8 mouse cellular contexts compared by ENCODE assay signal in genomic region chr15:101146100-101146965, GRCm38 (mm10). TPM values are rescaled to one million over a fixed set of nuclear protein-coding genes. Genes with fewer than 3 reads are reported as not detected.
DNase-seq lines count a peak whose midpoint lies in the region; ATAC-seq and TF ChIP-seq lines count a peak whose summit lies in the region.

No protein-coding gene starts in this region.

- no peak overlapping the region for H3K4me3 ChIP-seq in forebrain, embryonic 13.5 days
- no peak overlapping the region for H3K4me3 ChIP-seq in forebrain, embryonic 14.5 days (ENCODE audit: low read depth, low read length)
- H3K4me3 ChIP-seq in CH12.LX (replicated peaks in 1 of 3; ENCODE audit: low read depth in 2 of 3, low read length in 2 of 3, poor library complexity in 1 of 3) = peak overlapping the region in 2 of 3 experiments; percentile 10 to 14
- no peak overlapping the region for H3K4me3 ChIP-seq in heart, postnatal 0 days (ENCODE audit: low read depth, low read length)
- H3K4me3 ChIP-seq in lung, postnatal 0 days (ENCODE audit: low read depth, low read length) = no peak overlapping the region

- whole genome bisulfite sequencing in forebrain, embryonic 13.5 days = 64% methylated on average over 15 of the region's 15 CpGs
- 70% methylated on average over 15 of the region's 15 CpGs for WGBS in forebrain, embryonic 14.5 days
- 53% methylated on average over 15 of the region's 15 CpGs for WGBS in heart, postnatal 0 days
- whole genome bisulfite sequencing in lung, postnatal 0 days = 40% methylated on average over 15 of the region's 15 CpGs

- H3K4me2 ChIP-seq in forebrain, embryonic 13.5 days = peak overlapping the region; percentile 51
- H3K4me2 ChIP-seq in forebrain, embryonic 14.5 days (ENCODE audit: low read length) = no peak overlapping the region
- peak overlapping the region; percentile 77; the same call in 1 of the 2 replicates for H3K4me2 ChIP-seq in CH12.LX (ENCODE audit: insufficient read depth, low read depth, poor library complexity, severe bottlenecking)
- peak overlapping the region; percentile 48 for H3K4me2 ChIP-seq in heart, postnatal 0 days (ENCODE audit: low read depth, low read length)
- peak overlapping the region; percentile 39 for H3K4me2 ChIP-seq in lung, postnatal 0 days (replicated peaks; ENCODE audit: low read depth, low read length)

- H3K9ac ChIP-seq in forebrain, embryonic 13.5 days = 0 out of 2 replicates have a peak overlapping the region, but pooled peaks have one; percentile 41
- no peak overlapping the region for H3K9ac ChIP-seq in forebrain, embryonic 14.5 days (ENCODE audit: low read length)
- H3K9ac ChIP-seq in CH12.LX (ENCODE audit: insufficient read depth, low read depth) = peak overlapping the region; percentile 11; the same call in 1 of the 2 replicates
- H3K9ac ChIP-seq in heart, postnatal 0 days (replicated peaks; ENCODE audit: low read depth, low read length) = no peak overlapping the region
- no peak overlapping the region for H3K9ac ChIP-seq in lung, postnatal 0 days (replicated peaks; ENCODE audit: low read depth)

- no peaks in the 10 kb centered on the region for H3K9me3 ChIP-seq in forebrain, embryonic 13.5 days (replicated peaks)
- H3K9me3 ChIP-seq in forebrain, embryonic 14.5 days (replicated peaks; ENCODE audit: control insufficient read depth, low read length) = no peaks in the 10 kb centered on the region
- H3K9me3 ChIP-seq in CH12.LX (replicated peaks; ENCODE audit: low read length) = no peaks in the 10 kb centered on the region
- H3K9me3 ChIP-seq in heart, postnatal 0 days (replicated peaks; ENCODE audit: control insufficient read depth, low read length) = no peaks in the 10 kb centered on the region
- H3K9me3 ChIP-seq in lung, postnatal 0 days (ENCODE audit: low read length) = no peaks in the 10 kb centered on the region

- ATAC-seq in forebrain, embryonic 13.5 days = no peak
- no peak for ATAC-seq in forebrain, embryonic 14.5 days
- no peak for ATAC-seq in heart, postnatal 0 days (ENCODE audit: insufficient read depth, low read depth)
- ATAC-seq in lung, postnatal 0 days = no peak

- no peak for DNase-seq in forebrain, embryonic 14.5 days (ENCODE audit: low spot score)
- DNase-seq in CH12.LX (ENCODE audit: extremely low read depth) = peak; percentile 37
- no peak for DNase-seq in heart, postnatal 0 days (ENCODE audit: low spot score)
- peak; percentile 49 for DNase-seq in lung, postnatal 0 days (ENCODE audit: low spot score)
- no peak for DNase-seq in testis, postnatal 10 days (ENCODE audit: low spot score)
- no peak for DNase-seq in layer of hippocampus, postnatal 25 days (ENCODE audit: extremely low spot score in 1 of 2, low spot score in 1 of 2)
- DNase-seq in right cerebral cortex, adult 2 months (ENCODE audit: low spot score in 2 of 2) = no peak

- dilution Hi-C loops in CH12.LX (cut with MboI; ENCODE audit: extremely low pct_ligation_motif_present, extremely low pct_unique_long_range_greater_than_20kb, low sequenced_read_pairs) = no loop called here

- H3K27me3 ChIP-seq in forebrain, embryonic 13.5 days = 0 out of 2 replicates have a peak, but pooled peaks cover 2% of the 10 kb centered on the region
- H3K27me3 ChIP-seq in forebrain, embryonic 14.5 days (replicated peaks; ENCODE audit: control insufficient read depth, insufficient read depth, low read length) = no peaks in the 10 kb centered on the region
- H3K27me3 ChIP-seq in CH12.LX (replicated peaks) = no peaks in the 10 kb centered on the region
- no peaks in the 10 kb centered on the region for H3K27me3 ChIP-seq in heart, postnatal 0 days (ENCODE audit: control insufficient read depth, insufficient read depth, low read length)
- no peaks in the 10 kb centered on the region for H3K27me3 ChIP-seq in lung, postnatal 0 days (replicated peaks; ENCODE audit: insufficient read depth, low read length)

- H3K27ac ChIP-seq in forebrain, embryonic 13.5 days = no peak overlapping the region
- no peak overlapping the region for H3K27ac ChIP-seq in forebrain, embryonic 14.5 days (ENCODE audit: low read depth, low read length)
- no peak overlapping the region for H3K27ac ChIP-seq in CH12.LX (ENCODE audit: insufficient read depth, low read depth)
- H3K27ac ChIP-seq in heart, postnatal 0 days (ENCODE audit: low read depth) = 0 out of 2 replicates have a peak overlapping the region, but pooled peaks have one; percentile 28
- peak overlapping the region; percentile 70 for H3K27ac ChIP-seq in lung, postnatal 0 days (ENCODE audit: low read length)

- in situ Hi-C loops in CH12.LX (cut with MboI; ENCODE audit: low pct_ligation_motif_present, low pct_unique_long_range_greater_than_20kb, low sequenced_read_pairs) = loop anchor here (5.0 kb wide), 1 partner anchor 41 kb away; no protein-coding TSS in a partner anchor

- no peak for TF ChIP-seq EP300 in CH12.LX (IDR thresholded peaks at IDR 0.05; ENCODE audit: low read length)
- no peak for TF ChIP-seq EP300 in heart, postnatal 0 days (IDR thresholded peaks at IDR 0.05; ENCODE audit: low read depth)
- TF ChIP-seq EP300 in lung, postnatal 0 days (IDR thresholded peaks at IDR 0.05) = no peak

- no peaks in the 10 kb centered on the region for H3K79me2 ChIP-seq in CH12.LX (replicated peaks; ENCODE audit: control insufficient read depth, extremely low read depth, insufficient read depth, poor library complexity, severe bottlenecking)

- no peak; a peak in 1 of 4 replicates for TF ChIP-seq CTCF in CH12.LX (conservative IDR thresholded peaks at IDR 0.05 in 1 of 2, IDR thresholded peaks at IDR 0.05 in 1 of 2; ENCODE audit: low read depth in 2 of 2, low read length in 2 of 2)
- no peak for TF ChIP-seq CTCF in heart, postnatal 0 days (IDR thresholded peaks at IDR 0.05; ENCODE audit: low read depth)
- TF ChIP-seq CTCF in lung, postnatal 0 days (IDR thresholded peaks at IDR 0.05) = peak; percentile 37

- no peak for TF ChIP-seq POLR2A in CH12.LX (IDR thresholded peaks at IDR 0.05; ENCODE audit: low read depth, low read length)

- peaks cover 19% of the 10 kb centered on the region for H3K4me1 ChIP-seq in forebrain, embryonic 13.5 days
- H3K4me1 ChIP-seq in forebrain, embryonic 14.5 days (ENCODE audit: control insufficient read depth, insufficient read depth, low read length) = peaks cover 7% of the 10 kb centered on the region
- peaks cover 28 to 87% of the 10 kb centered on the region in 2 experiments for H3K4me1 ChIP-seq in CH12.LX (ENCODE audit: control insufficient read depth in 1 of 2, insufficient read depth in 2 of 2)
- H3K4me1 ChIP-seq in heart, postnatal 0 days (ENCODE audit: control insufficient read depth, insufficient read depth) = peaks cover 41% of the 10 kb centered on the region
- peaks cover 19% of the 10 kb centered on the region; the same call in 1 of the 2 replicates for H3K4me1 ChIP-seq in lung, postnatal 0 days (ENCODE audit: insufficient read depth, low read depth, low read length)

- TF ChIP-seq RAD21 in CH12.LX (IDR thresholded peaks at IDR 0.05; ENCODE audit: low read depth, low read length) = peak; percentile 19

- no peaks in the 10 kb centered on the region for H3K36me3 ChIP-seq in forebrain, embryonic 13.5 days (ENCODE audit: poor library complexity, severe bottlenecking)
- no peaks in the 10 kb centered on the region for H3K36me3 ChIP-seq in forebrain, embryonic 14.5 days (ENCODE audit: control insufficient read depth, insufficient read depth, low read length)
- peaks cover 0 to 14% of the 10 kb centered on the region in 2 experiments for H3K36me3 ChIP-seq in CH12.LX (replicated peaks in 1 of 2; ENCODE audit: control insufficient read depth in 1 of 2, insufficient read depth in 1 of 2, low read length in 1 of 2)
- no peaks in the 10 kb centered on the region for H3K36me3 ChIP-seq in heart, postnatal 0 days (replicated peaks; ENCODE audit: control insufficient read depth, insufficient read depth, low read length)
- H3K36me3 ChIP-seq in lung, postnatal 0 days (ENCODE audit: insufficient read depth, low read length) = peaks cover 4% of the 10 kb centered on the region; the same call in 1 of the 2 replicates

TF ChIP-seq in CH12.LX, 34 proteins besides CTCF, POLR2A, EP300 and RAD21 (continues in another document):
- TF ChIP-seq ELF1 (IDR thresholded peaks at IDR 0.05; ENCODE audit: low read depth, low read length) = 0 out of 2 replicates have a peak, but pooled peaks have one; percentile 19

RNA-seq across cellular contexts. Expression of gene Acvrl1, which starts 18.0 kb away (rescaled TPM):
- polyA plus RNA-seq in forebrain, embryonic 13.5 days (2015; fragmentation: Nextera tagmentation; extraction: Ambion mirVana) = 5.0 and 5.3 TPM in 2 replicates
- 4.1 and 4.2 TPM in 2 replicates for polyA plus RNA-seq in forebrain, embryonic 14.5 days (2014; fragmentation: Nextera tagmentation; extraction: Ambion mirVana)
- 2.8 and 5.2 TPM in 2 replicates for total RNA-seq in CH12.LX (2012; rRNA removed)
- total RNA-seq in CH12.LX (2014; rRNA removed) = 4.0 and 6.3 TPM in 2 replicates
- polyA plus RNA-seq in CH12.LX (2012; ENCODE audit: insufficient read length, low read depth) = 9.5 and 10.3 TPM in 2 replicates
- 18.6 and 36.0 TPM in 2 replicates for total RNA-seq in heart, postnatal 0 days (2014; rRNA removed; ENCODE audit: low replicate concordance)
- polyA plus RNA-seq in heart, postnatal 0 days (2015; fragmentation: Nextera tagmentation; extraction: Ambion mirVana) = 9.3 and 10.4 TPM in 2 replicates
- 159 and 168 TPM in 2 replicates for polyA plus RNA-seq in lung, postnatal 0 days (2015; fragmentation: Nextera tagmentation; extraction: Ambion mirVana)
- 10 to 100 TPM in 1 of 2 experiments, 1 to 10 TPM in 1; 8.6 to 10.5 TPM for total RNA-seq in layer of hippocampus, postnatal 25 days (2021)

RNA-seq across cellular contexts. Expression of gene Acvr1b, which starts 27.5 kb away (rescaled TPM):
- polyA plus RNA-seq in forebrain, embryonic 13.5 days (2015; fragmentation: Nextera tagmentation; extraction: Ambion mirVana) = 14.3 and 15.8 TPM in 2 replicates
- 24.7 and 33.5 TPM in 2 replicates for polyA plus RNA-seq in forebrain, embryonic 14.5 days (2014; fragmentation: Nextera tagmentation; extraction: Ambion mirVana)
- total RNA-seq in CH12.LX (2012; rRNA removed) (3.3 and 4.8 TPM in 2 replicates), CH12.LX (2014; rRNA removed) (2.6 and 2.9 TPM in 2 replicates)
- 2.7 TPM in 2 replicates for polyA plus RNA-seq in CH12.LX (2012; ENCODE audit: insufficient read length, low read depth)
- total RNA-seq in heart, postnatal 0 days (2014; rRNA removed; ENCODE audit: low replicate concordance) = 22.3 and 25.9 TPM in 2 replicates
- 5.2 and 5.8 TPM in 2 replicates for polyA plus RNA-seq in heart, postnatal 0 days (2015; fragmentation: Nextera tagmentation; extraction: Ambion mirVana)
- polyA plus RNA-seq in lung, postnatal 0 days (2015; fragmentation: Nextera tagmentation; extraction: Ambion mirVana) = 6.6 and 7.4 TPM in 2 replicates
- 10 to 100 TPM; 82.8 to 83.1 TPM for total RNA-seq in layer of hippocampus, postnatal 25 days (2021)

RNA-seq across cellular contexts. Expression of gene Ankrd33, which starts 30.8 kb away (rescaled TPM):
- not detected in 2 replicates for polyA plus RNA-seq in forebrain, embryonic 13.5 days (2015; fragmentation: Nextera tagmentation; extraction: Ambion mirVana)
- polyA plus RNA-seq in forebrain, embryonic 14.5 days (2014; fragmentation: Nextera tagmentation; extraction: Ambion mirVana) = not detected in 2 replicates
- not detected in 2 replicates for total RNA-seq in CH12.LX (2012; rRNA removed)
- not detected in 2 replicates for total RNA-seq in CH12.LX (2014; rRNA removed)
- not detected in 2 replicates for polyA plus RNA-seq in CH12.LX (2012; ENCODE audit: insufficient read length, low read depth)
- total RNA-seq in heart, postnatal 0 days (2014; rRNA removed; ENCODE audit: low replicate concordance) = not detected in 2 replicates
- not detected in 2 replicates for polyA plus RNA-seq in heart, postnatal 0 days (2015; fragmentation: Nextera tagmentation; extraction: Ambion mirVana)
- polyA plus RNA-seq in lung, postnatal 0 days (2015; fragmentation: Nextera tagmentation; extraction: Ambion mirVana) = 0.13 TPM in 1 of 2 replicates, not detected in the other
- total RNA-seq in layer of hippocampus, postnatal 25 days (2021) = not detected

Comparison
In these comparisons a context has a peak if more than half of its experiments do, and no peak if none do; other contexts are left out.
1. H3K9ac ChIP-seq: peak in forebrain, embryonic 13.5 days (single experiment) and CH12.LX (single experiment); none in forebrain, embryonic 14.5 days (single experiment), heart, postnatal 0 days (single experiment) and lung, postnatal 0 days (single experiment).
2. H3K27ac ChIP-seq: peak in heart, postnatal 0 days (single experiment) and lung, postnatal 0 days (single experiment); none in forebrain, embryonic 13.5 days (single experiment), forebrain, embryonic 14.5 days (single experiment) and CH12.LX (single experiment).
3. H3K4me3 ChIP-seq: peak in CH12.LX (2 of 3); none in forebrain, embryonic 13.5 days (single experiment), forebrain, embryonic 14.5 days (single experiment), heart, postnatal 0 days (single experiment) and lung, postnatal 0 days (single experiment).
4. DNase-seq: peak in CH12.LX (single experiment) and lung, postnatal 0 days (single experiment); none in forebrain, embryonic 14.5 days (single experiment), heart, postnatal 0 days (single experiment), testis, postnatal 10 days (single experiment), layer of hippocampus, postnatal 25 days (0 of 2) and right cerebral cortex, adult 2 months (0 of 2).
5. RNA of gene Acvrl1, which starts 18.0 kb away (polyA plus RNA-seq): 159 to 168 TPM in lung, postnatal 0 days; 9.5 to 10.3 TPM in CH12.LX, 9.3 to 10.4 TPM in heart, postnatal 0 days, 5.0 to 5.3 TPM in forebrain, embryonic 13.5 days and 4.1 to 4.2 TPM in forebrain, embryonic 14.5 days; every median in the first group is over 10 times any median in the second.